Mouse (Mus musculus): ENCODE results near the gene Cyba.

- TF ChIP-seq CTCF (IDR thresholded peaks at IDR 0.05; ENCODE audit: low read depth, low read length) (no peak), POLR2A (IDR thresholded peaks at IDR 0.05; ENCODE audit: borderline replicate concordance, low read depth, low read length) (no peak)
Observed at GRCm38 (mm10) chr8:122407678-122408077, 25.1 kb downstream of the Cyba start.
